Mouse (Mus musculus) kidney, postnatal 0 days (tissue): Measurements from ENCODE around the gene Ryr3. TPM values are rescaled to one million over a fixed set of nuclear protein-coding genes. Genes with fewer than 3 reads are reported as not detected.

Source experiments
- ATAC-seq: fragments of 200-750 bp; cut with Nextera tagmentation; replicated peaks from 2 replicates; pipeline ENCODE4 v1.8.0; 2017; ENCODE audit warnings: low read depth, moderate number of reproducible peaks, moderate TSS enrichment, moderate library complexity; ENCODE audit not compliant: low FRiP score
- DNase-seq: peaks from one replicate; pipeline ENCODE4 v3.0.0-alpha.2; 2016; ENCODE audit warnings: low spot score
- H3K27ac ChIP-seq: fragments of 300-500 bp; sonication (generic); 2 replicates; pipeline ENCODE4 v1.5.1; 2014; ENCODE audit warnings: mild to moderate bottlenecking
- H3K27me3 ChIP-seq: fragments of 300-500 bp; sonication (generic); 2 replicates; pipeline ENCODE4 v1.6.1; 2014; ENCODE audit warnings: low read length, mixed read lengths; ENCODE audit not compliant: insufficient read depth
- H3K36me3 ChIP-seq: fragments of 300-500 bp; sonication (generic); 2 replicates; pipeline ENCODE4 v1.6.1; 2014; ENCODE audit warnings: low read length, mixed read lengths; ENCODE audit not compliant: insufficient read depth
- H3K4me1 ChIP-seq: fragments of 300-500 bp; sonication (generic); replicated peaks from 2 replicates; pipeline ENCODE4 v1.6.1; 2014; ENCODE audit warnings: antibody characterized with exemption, low read length, mixed read lengths; ENCODE audit not compliant: insufficient read depth
- H3K4me2 ChIP-seq: fragments of 300-500 bp; sonication (generic); 2 replicates; pipeline ENCODE4 v1.6.1; 2014; ENCODE audit warnings: mild to moderate bottlenecking, low read length, moderate library complexity, mixed read lengths
- H3K4me3 ChIP-seq: fragments of 300-500 bp; sonication (generic); replicated peaks from 2 replicates; pipeline ENCODE4 v1.5.1; 2014; ENCODE audit warnings: low read depth, low read length
- H3K9ac ChIP-seq: fragments of 300-500 bp; sonication (generic); 2 replicates; pipeline ENCODE4 v1.6.1; 2014; ENCODE audit warnings: low read depth, low read length
- H3K9me3 ChIP-seq: fragments of 300-500 bp; sonication (generic); replicated peaks from 2 replicates; pipeline ENCODE4 v1.6.1; 2016; ENCODE audit warnings: low read length, inconsistent platforms, mixed read lengths
- CTCF ChIP-seq: IDR thresholded peaks from 2 replicates; pipeline ENCODE4 v1.5.1; 2016; ENCODE audit warnings: antibody characterized with exemption, low read depth, mild to moderate bottlenecking, moderate library complexity
- WGBS: fragments of 180-500 bp; shearing (Covaris S2); extraction: QIAGEN DNeasy Blood & Tissue Kit; methylation state at CpG from one replicate; pipeline ENCODE4 v1.1.7; 2014; 5-methylcytosine and 5-hydroxymethylcytosine counted together
- polyA plus RNA-seq: library from polyadenylated mRNA; unstranded; fragments of >200 nt; fragmentation: Nextera tagmentation; extraction: Ambion mirVana; gene quantifications from 2 replicates; pipeline ENCODE4 v1.2.1, GENCODE M21; 2015

The Ryr3 gene
- polyA plus RNA-seq, 1 experiment from 2014 or later: 0.22 TPM

GRCm38 (mm10) chr2:112910579-112910978 is 306.3 kb downstream of the Ryr3 start:
- no peak for TF ChIP-seq CTCF
- no peaks in the 10 kb centered on the region for H3K4me1 ChIP-seq
- H3K27me3 ChIP-seq: no peaks in the 10 kb centered on the region
- no peak overlapping the region for H3K4me3 ChIP-seq
- no peaks in the 10 kb centered on the region for H3K36me3 ChIP-seq
- no peaks in the 10 kb centered on the region for H3K9me3 ChIP-seq
- no peak overlapping the region for H3K27ac ChIP-seq
- ATAC-seq: no peak
- 78% methylated on average over 4 of the region's 4 CpGs for WGBS
- no peak overlapping the region for H3K9ac ChIP-seq
- no peak for DNase-seq
- no peak overlapping the region for H3K4me2 ChIP-seq

GRCm38 (mm10) chr2:112909142-112909541 is 307.8 kb downstream of the Ryr3 start:
- WGBS: 88% methylated on average over 4 of the region's 4 CpGs
- Histone ChIP-seq H3K36me3 (no peaks in the 10 kb centered on the region), H3K27ac (no peak overlapping the region), H3K9me3 (no peaks in the 10 kb centered on the region), H3K27me3 (no peaks in the 10 kb centered on the region), H3K4me2 (no peak overlapping the region), H3K9ac (no peak overlapping the region), H3K4me3 (no peak overlapping the region), H3K4me1 (no peaks in the 10 kb centered on the region)
- ATAC-seq (no peak), DNase-seq (no peak)
- no peak for TF ChIP-seq CTCF

- no peak overlapping the region for H3K27ac ChIP-seq
- TF ChIP-seq CTCF: no peak
- no peaks in the 10 kb centered on the region for H3K4me1 ChIP-seq
- ATAC-seq (no peak), DNase-seq (no peak)
- H3K9me3 ChIP-seq: no peaks in the 10 kb centered on the region
- H3K4me3 ChIP-seq: no peak overlapping the region
- H3K4me2 ChIP-seq: no peak overlapping the region
- no peak overlapping the region for H3K9ac ChIP-seq
- no peaks in the 10 kb centered on the region for H3K27me3 ChIP-seq
- 66% methylated on average over 5 of the region's 5 CpGs for WGBS
- H3K36me3 ChIP-seq: no peaks in the 10 kb centered on the region
Observed at GRCm38 (mm10) chr2:112900747-112901146, 316.1 kb downstream of the Ryr3 start.

GRCm38 (mm10) chr2:112884456-112885114 is 332.3 kb downstream of the Ryr3 start:
- no peak for TF ChIP-seq CTCF
- no peak overlapping the region for H3K4me3 ChIP-seq
- H3K9ac ChIP-seq: no peak overlapping the region
- no peak overlapping the region for H3K4me2 ChIP-seq
- no peaks in the 10 kb centered on the region for H3K27me3 ChIP-seq
- no peaks in the 10 kb centered on the region for H3K36me3 ChIP-seq
- no peaks in the 10 kb centered on the region for H3K9me3 ChIP-seq
- H3K4me1 ChIP-seq: no peaks in the 10 kb centered on the region
- DNase-seq (no peak), ATAC-seq (no peak)
- H3K27ac ChIP-seq: no peak overlapping the region
- WGBS: 79% methylated on average over 4 of the region's 4 CpGs

GRCm38 (mm10) chr2:112881805-112882204 is 335.1 kb downstream of the Ryr3 start:
- TF ChIP-seq CTCF: no peak
- Histone ChIP-seq H3K9me3 (no peaks in the 10 kb centered on the region), H3K27ac (no peak overlapping the region), H3K4me1 (no peaks in the 10 kb centered on the region), H3K36me3 (no peaks in the 10 kb centered on the region), H3K4me2 (no peak overlapping the region), H3K9ac (no peak overlapping the region), H3K27me3 (no peaks in the 10 kb centered on the region), H3K4me3 (no peak overlapping the region)
- 85% methylated on average over 2 of the region's 2 CpGs for WGBS
- no peak for ATAC-seq
- DNase-seq: no peak

GRCm38 (mm10) chr2:112881376-112881775 is 335.5 kb downstream of the Ryr3 start:
- H3K27ac ChIP-seq: no peak overlapping the region
- no peaks in the 10 kb centered on the region for H3K36me3 ChIP-seq
- ATAC-seq (no peak), DNase-seq (peak; percentile 12)
- no peaks in the 10 kb centered on the region for H3K27me3 ChIP-seq
- no peak overlapping the region for H3K4me2 ChIP-seq
- WGBS: 71% methylated on average over 1 of the region's 1 CpGs
- no peaks in the 10 kb centered on the region for H3K4me1 ChIP-seq
- H3K9ac ChIP-seq: no peak overlapping the region
- no peak for TF ChIP-seq CTCF
- H3K4me3 ChIP-seq: no peak overlapping the region
- H3K9me3 ChIP-seq: no peaks in the 10 kb centered on the region

- Histone ChIP-seq H3K4me2 (no peak overlapping the region), H3K9ac (no peak overlapping the region), H3K27ac (no peak overlapping the region), H3K4me1 (no peaks in the 10 kb centered on the region), H3K27me3 (no peaks in the 10 kb centered on the region), H3K4me3 (no peak overlapping the region), H3K36me3 (no peaks in the 10 kb centered on the region), H3K9me3 (no peaks in the 10 kb centered on the region)
- no peak for DNase-seq
- ATAC-seq: no peak
- 79% methylated on average over 3 of the region's 3 CpGs for WGBS
- TF ChIP-seq CTCF: no peak
Observed at GRCm38 (mm10) chr2:112877404-112877803, 339.5 kb downstream of the Ryr3 start.
